Mouse (Mus musculus) forebrain, postnatal 0 days (tissue): Measurements from ENCODE around the gene Cldn22. TPM values are rescaled to one million over a fixed set of nuclear protein-coding genes. Genes with fewer than 3 reads are reported as not detected.

Experiments
- ATAC-seq: fragments of 200-750 bp; cut with Nextera tagmentation; 2 replicates; pipeline ENCODE4 v1.8.0; 2017; ENCODE audit warnings: mild to moderate bottlenecking, moderate library complexity
- DNase-seq: peaks from one replicate; pipeline ENCODE4 v3.0.0-alpha.2; 2015
- H3K27ac ChIP-seq: fragments of 300-500 bp; sonication (generic); 2 replicates; pipeline ENCODE4 v1.5.1; 2014; ENCODE audit warnings: low read depth, mild to moderate bottlenecking, antibody characterized with exemption, low read length, moderate library complexity, mixed read lengths
- H3K27me3 ChIP-seq: fragments of 300-500 bp; sonication (generic); 2 replicates; pipeline ENCODE4 v1.6.1; 2014; ENCODE audit warnings: mild to moderate bottlenecking, low read length, mixed read lengths; ENCODE audit not compliant: insufficient read depth
- H3K36me3 ChIP-seq: fragments of 300-500 bp; sonication (generic); 2 replicates; pipeline ENCODE4 v1.6.1; 2014; ENCODE audit warnings: mild to moderate bottlenecking, moderate library complexity; ENCODE audit not compliant: insufficient read depth
- H3K4me1 ChIP-seq: fragments of 300-500 bp; sonication (generic); 2 replicates; pipeline ENCODE4 v1.6.1; 2014; ENCODE audit warnings: antibody characterized with exemption; ENCODE audit not compliant: insufficient read depth
- H3K4me2 ChIP-seq: fragments of 300-500 bp; sonication (generic); 2 replicates; pipeline ENCODE4 v1.6.1; 2014; ENCODE audit warnings: low read depth, mild to moderate bottlenecking, moderate library complexity
- H3K4me3 ChIP-seq: fragments of 300-500 bp; sonication (generic); 2 replicates; pipeline ENCODE4 v1.5.1; 2014; ENCODE audit warnings: low read depth, low read length, mixed read lengths
- H3K9ac ChIP-seq: fragments of 300-500 bp; sonication (generic); 2 replicates; pipeline ENCODE4 v1.6.1; 2014; ENCODE audit warnings: mild to moderate bottlenecking
- H3K9me3 ChIP-seq: fragments of 300-500 bp; sonication (generic); 2 replicates; pipeline ENCODE4 v1.6.1; 2016; ENCODE audit warnings: low read length
- CTCF ChIP-seq: sonication (generic); IDR thresholded peaks from 2 replicates; pipeline ENCODE4 v1.5.1; 2016; ENCODE audit warnings: antibody characterized with exemption, control low read depth, low read depth
- WGBS: fragments of 180-500 bp; shearing (Covaris S2); extraction: QIAGEN DNeasy Blood & Tissue Kit; methylation state at CpG from one replicate; pipeline ENCODE4 v1.1.7; 2014; 5-methylcytosine and 5-hydroxymethylcytosine counted together
- polyA plus RNA-seq: library from polyadenylated mRNA; unstranded; fragments of >200 nt; fragmentation: Nextera tagmentation; extraction: Ambion mirVana; gene quantifications from 2 replicates; pipeline ENCODE4 v1.2.1, GENCODE M21; 2015
- total RNA-seq: library from RNA; depleted of rRNA; stranded (reverse); fragments of >200 nt; gene quantifications from 2 replicates; pipeline ENCODE4 v1.2.3, GENCODE M21; 2014; rRNA removed

Cldn22 gene
- total and polyA plus RNA-seq, 2 experiments from 2014 or later, result not detected

DNA sequence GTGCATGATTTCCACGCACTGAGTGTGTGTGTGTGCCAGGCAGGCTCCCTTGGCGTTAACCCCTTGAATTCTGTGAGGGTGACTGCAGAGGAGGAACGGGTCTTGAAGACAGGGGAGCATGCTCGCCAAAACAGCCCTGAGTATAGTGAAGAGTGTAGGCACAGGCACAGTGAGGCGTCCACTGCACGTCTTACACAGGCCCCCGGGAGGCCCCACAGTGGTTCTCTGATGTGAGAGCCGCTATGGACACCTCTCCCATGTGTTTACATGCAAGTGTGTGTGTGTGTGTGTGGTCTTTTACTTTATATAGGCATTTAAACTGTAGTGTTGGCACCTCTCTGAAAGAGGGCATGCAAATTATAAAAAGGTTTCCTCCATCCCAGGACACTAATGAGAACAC is 42.3 kb downstream of the Cldn22 start:
- no peak for ATAC-seq
- TF ChIP-seq CTCF, result no peak
- WGBS, result 79% methylated on average over 8 of the region's 8 CpGs

DNA sequence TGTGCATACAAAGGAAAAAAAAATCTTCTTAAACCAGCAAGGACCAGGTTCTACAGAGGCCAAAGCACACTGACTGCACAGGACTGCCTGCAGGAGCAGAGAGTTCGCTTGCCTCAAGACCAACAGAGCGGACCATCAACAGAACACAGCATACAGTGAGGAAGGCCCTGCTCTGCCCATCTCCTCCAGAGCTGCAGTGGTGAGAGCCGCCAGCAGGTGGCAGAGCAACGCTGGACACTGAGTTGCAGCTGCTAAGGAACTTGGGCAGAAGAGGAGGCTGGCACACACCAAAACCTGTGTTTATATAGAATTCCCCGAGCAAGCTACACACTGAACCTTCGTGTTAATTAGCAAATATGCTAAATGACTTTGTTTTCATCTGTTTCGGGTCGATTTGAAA is 42.8 kb downstream of the Cldn22 start:
- DNase-seq, result peak; percentile 89
- 21% methylated on average over 8 of the region's 8 CpGs for WGBS
- Histone ChIP-seq H3K4me2 (no peak overlapping the region), H3K4me1 (no peaks in the 10 kb centered on the region), H3K36me3 (peaks cover 11% of the 10 kb centered on the region; the same call in 1 of the 2 replicates), H3K27me3 (no peaks in the 10 kb centered on the region), H3K27ac (no peak overlapping the region), H3K4me3 (no peak overlapping the region), H3K9me3 (no peaks in the 10 kb centered on the region), H3K9ac (no peak overlapping the region)
- TF ChIP-seq CTCF, result peak; percentile 95
- ATAC-seq, result peak; percentile 87

More for the DNA sequence above, 42.3 kb downstream of the Cldn22 start:
- Histone ChIP-seq H3K9ac (no peak overlapping the region), H3K4me2 (no peak overlapping the region), H3K4me3 (no peak overlapping the region), H3K27me3 (no peaks in the 10 kb centered on the region), H3K9me3 (no peaks in the 10 kb centered on the region), H3K4me1 (no peaks in the 10 kb centered on the region), H3K36me3 (peaks cover 11% of the 10 kb centered on the region; the same call in 1 of the 2 replicates), H3K27ac (no peak overlapping the region)
- DNase-seq, result no peak

DNA sequence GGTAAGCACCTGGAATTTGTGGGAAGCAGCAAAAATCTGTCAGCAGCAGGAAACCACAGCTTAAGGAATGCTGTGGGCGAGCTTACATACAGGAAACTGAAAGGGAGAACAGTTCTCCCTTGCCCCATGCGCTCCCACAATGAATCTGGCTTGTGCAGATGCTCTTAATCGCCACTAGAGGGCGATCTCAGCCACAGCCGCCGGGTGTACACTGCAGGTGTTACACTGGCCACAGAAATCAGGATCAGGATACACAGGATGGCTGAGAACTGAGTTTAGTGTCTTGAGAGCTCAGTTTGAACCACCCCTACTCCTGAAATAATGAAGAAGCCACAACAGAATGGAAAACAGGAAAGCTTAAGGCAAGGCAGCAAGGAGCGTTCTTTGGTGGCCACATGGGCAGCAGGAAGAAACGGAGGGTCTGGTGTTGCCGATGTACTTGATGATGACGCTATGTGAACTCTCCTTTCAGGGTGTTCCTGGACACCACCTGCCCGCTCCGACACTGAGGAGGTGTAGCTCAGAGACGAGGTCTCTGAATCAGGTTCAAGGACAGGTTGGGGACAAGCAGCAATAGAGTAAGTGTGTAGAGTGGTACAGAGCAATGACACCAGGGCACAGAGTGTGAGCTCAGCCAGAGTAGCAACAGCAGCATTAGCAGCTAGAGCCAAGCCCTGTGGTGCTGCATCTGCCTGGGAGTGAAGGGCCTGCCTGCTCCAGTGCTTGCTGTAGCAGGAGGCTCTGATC is 48.3 kb downstream of the Cldn22 start:
- ATAC-seq (peak; percentile 84), DNase-seq (peak; percentile 82)
- Histone ChIP-seq H3K9me3 (no peaks in the 10 kb centered on the region), H3K27ac (no peak overlapping the region), H3K4me2 (no peak overlapping the region), H3K4me3 (no peak overlapping the region), H3K27me3 (no peaks in the 10 kb centered on the region), H3K4me1 (no peaks in the 10 kb centered on the region), H3K36me3 (peaks cover 11% of the 10 kb centered on the region; the same call in 1 of the 2 replicates), H3K9ac (no peak overlapping the region)
- 50% methylated on average over 13 of the region's 13 CpGs for WGBS
- TF ChIP-seq CTCF, result peak; percentile 98

DNA sequence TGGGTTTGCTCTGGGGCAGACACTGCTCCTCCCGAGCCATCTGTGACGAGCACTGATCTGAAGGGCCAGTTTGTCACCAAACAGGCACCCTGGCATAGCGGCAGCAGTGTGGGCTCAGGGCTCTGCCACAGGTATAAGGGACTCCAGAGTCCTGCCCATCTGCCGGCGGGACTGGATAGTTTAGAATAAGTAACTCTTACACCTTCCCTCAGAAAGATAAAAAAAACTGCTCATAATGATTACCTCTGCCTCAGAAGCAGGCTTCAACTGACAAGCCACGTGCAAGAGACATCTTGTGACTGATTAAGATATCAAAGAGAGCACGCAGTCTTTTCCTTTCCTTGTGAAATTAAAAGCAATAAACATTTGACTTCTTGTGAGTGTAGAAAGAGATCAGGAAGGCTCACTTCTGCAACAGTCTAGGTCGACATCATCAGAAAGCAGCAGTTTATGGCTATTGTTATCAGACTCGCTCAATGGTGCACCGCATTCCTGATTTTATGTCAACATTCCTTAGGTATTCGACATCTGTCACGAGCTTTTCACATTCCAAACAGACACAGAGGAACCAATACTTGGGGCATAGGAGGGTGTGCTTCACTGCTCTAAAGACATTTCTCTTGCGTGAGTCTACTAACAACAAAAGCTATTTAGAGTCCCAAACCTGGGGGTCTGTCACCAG is 50.4 kb downstream of the Cldn22 start:
- WGBS, result 74% methylated on average over 13 of the region's 13 CpGs
- ATAC-seq, result no peak

More for the DNA sequence above, 50.4 kb downstream of the Cldn22 start:
- no peak for DNase-seq
- Histone ChIP-seq H3K9ac (no peak overlapping the region), H3K4me3 (no peak overlapping the region), H3K27ac (no peak overlapping the region), H3K27me3 (no peaks in the 10 kb centered on the region), H3K4me2 (no peak overlapping the region), H3K9me3 (no peaks in the 10 kb centered on the region), H3K36me3 (no peaks in the 10 kb centered on the region), H3K4me1 (no peaks in the 10 kb centered on the region)
- no peak for TF ChIP-seq CTCF

Other genes with a start within 250 kb of the Cldn22 start
- 8.9 TPM in 2 replicates for gene Ing2, start 148.9 kb upstream of the Cldn22 start, total RNA-seq
- gene Ing2, start 148.9 kb upstream of the Cldn22 start, polyA plus RNA-seq, result 11.1 and 13.1 TPM in 2 replicates
- 29.5 and 31.1 TPM in 2 replicates for gene Cdkn2aip, start 110.5 kb upstream of the Cldn22 start, total RNA-seq
- 24.0 and 24.4 TPM in 2 replicates for gene Cdkn2aip, start 110.5 kb upstream of the Cldn22 start, polyA plus RNA-seq
- gene Cldn24, start 2.3 kb upstream of the Cldn22 start, total RNA-seq, result 0.46 TPM in 1 of 2 replicates, not detected in the other
- not detected in 2 replicates for gene Cldn24, start 2.3 kb upstream of the Cldn22 start, polyA plus RNA-seq
- 7.8 and 8.4 TPM in 2 replicates for gene Wwc2, start 166.4 kb downstream of the Cldn22 start, total RNA-seq
- gene Wwc2, start 166.4 kb downstream of the Cldn22 start, polyA plus RNA-seq, result 3.1 and 4.7 TPM in 2 replicates